Mouse (Mus musculus): ENCODE measurements at regions not wholly inside any gene's neighbourhood (a gene's known extent, or its start where the extent isn't known, plus 50 kb on each side); places are given as distances from the start of the nearest gene placed in this dataset.

GRCm38 (mm10) chr6:147324336-147324735, 60.4 kb upstream of the Pthlh start:
- TF ChIP-seq ZNF384 (IDR thresholded peaks at IDR 0.05; ENCODE audit: low read depth, low read length) (no peak), MAFK (IDR thresholded peaks at IDR 0.05; ENCODE audit: insufficient read depth, low read depth, low read length) (no peak), HCFC1 (IDR thresholded peaks at IDR 0.05; ENCODE audit: borderline replicate concordance, insufficient read depth, low read length) (no peak), ZC3H11A (IDR thresholded peaks at IDR 0.05; ENCODE audit: borderline replicate concordance, low read depth, low read length) (no peak)

Measured in ES-E14 (cell line).